Mouse (Mus musculus): Measurements from ENCODE around the gene Klf9. TPM values are rescaled to one million over a fixed set of nuclear protein-coding genes. Genes with fewer than 3 reads are reported as not detected.

Klf9 gene
- total RNA-seq, 4 experiments from 2014 or later: 108 to 165 (median 128) TPM

Small RNAs within 50 kb of the gene (microRNA-seq; reads per million reads assigned to microRNA genes)
- gene Mir1192: not detected

Other genes with a start within 250 kb of the Klf9 start
- 10 to 100 TPM; 10.5 to 14.5 (median 11.8) TPM for gene Smc5, start 132.7 kb downstream of the Klf9 start, total RNA-seq (2022)